Mouse (Mus musculus) CH12.LX (cell line): ENCODE measurements at regions not wholly inside any gene's neighbourhood (a gene's known extent, or its start where the extent isn't known, plus 50 kb on each side); places are given as distances from the start of the nearest gene placed in this dataset.

Experiments
- DNase-seq: peaks from one replicate; pipeline ENCODE4 v3.0.0-alpha.2; 2013; ENCODE audit errors: extremely low read depth
- H3K27ac ChIP-seq: 2 replicates; pipeline ENCODE4 v1.5.1; 2012; ENCODE audit warnings: low read depth, mild to moderate bottlenecking, control low read depth, moderate library complexity; ENCODE audit not compliant: insufficient read depth
- H3K27me3 ChIP-seq: replicated peaks from 2 replicates; pipeline ENCODE3; 2012; ENCODE audit warnings: inconsistent platforms
- H3K36me3 ChIP-seq, 2 experiments: replicated peaks in 1 of 2; 2 replicates each; pipeline versions ENCODE3 to v1.6.1; 2012; ENCODE audit warnings: inconsistent platforms in 1 of 2, low read length in 1 of 2, mild to moderate bottlenecking in 1 of 2, mixed read lengths in 1 of 2, moderate library complexity in 1 of 2; ENCODE audit not compliant: control insufficient read depth in 1 of 2, insufficient read depth in 1 of 2
- H3K4me1 ChIP-seq, 2 experiments: 2 replicates each; pipeline ENCODE4 v1.6.1; 2012; ENCODE audit warnings: inconsistent platforms in 1 of 2, moderate library complexity in 1 of 2; ENCODE audit not compliant: insufficient read depth in 2 of 2, control insufficient read depth in 1 of 2
- H3K4me2 ChIP-seq: 2 replicates; pipeline ENCODE4 v1.6.1; 2012; ENCODE audit warnings: low read depth, mild to moderate bottlenecking, control low read depth; ENCODE audit not compliant: poor library complexity, insufficient read depth, severe bottlenecking
- H3K4me3 ChIP-seq, 3 experiments: fragments of 150-350 bp in 1 of 3; sonication (generic) in 1 of 3; replicated peaks in 1 of 3; 2 replicates each; pipeline versions ENCODE3 to v1.5.1; 2011 to 2012; ENCODE audit warnings: low read depth in 2 of 3, low read length in 2 of 3, mild to moderate bottlenecking in 2 of 3, moderate library complexity in 2 of 3, control low read depth in 1 of 3, improper control_type of control experiment in 1 of 3, inconsistent platforms in 1 of 3, mixed read lengths in 1 of 3; ENCODE audit not compliant: poor library complexity in 1 of 3
- H3K79me2 ChIP-seq: replicated peaks from 2 replicates; pipeline ENCODE4 v1.6.1; 2012; ENCODE audit warnings: mild to moderate bottlenecking, moderate library complexity; ENCODE audit not compliant: control insufficient read depth, poor library complexity, insufficient read depth, severe bottlenecking; ENCODE audit errors: extremely low read depth
- H3K9ac ChIP-seq: 2 replicates; pipeline ENCODE4 v1.6.1; 2012; ENCODE audit warnings: low read depth, mild to moderate bottlenecking, control low read depth, moderate library complexity; ENCODE audit not compliant: insufficient read depth
- H3K9me3 ChIP-seq: replicated peaks from 2 replicates; pipeline ENCODE3; 2012; ENCODE audit warnings: low read length, inconsistent platforms, mixed read lengths
- CHD1 ChIP-seq: IDR thresholded peaks from 2 replicates; pipeline ENCODE4 v1.6.1; 2012; ENCODE audit warnings: low read depth, low read length, improper control_type of control experiment, inconsistent platforms
- GABPA ChIP-seq: IDR thresholded peaks from 2 replicates; pipeline ENCODE4 v1.6.1; 2012; ENCODE audit warnings: low read depth, low read length, improper control_type of control experiment, inconsistent platforms; ENCODE audit not compliant: insufficient replicate concordance
- HCFC1 ChIP-seq: IDR thresholded peaks from 2 replicates; pipeline ENCODE4 v1.6.1; 2012; ENCODE audit warnings: low read depth, mild to moderate bottlenecking, inconsistent platforms, low read length, improper control_type of control experiment
- IRF4 ChIP-seq: IDR thresholded peaks from 2 replicates; pipeline ENCODE4 v1.6.1; 2014; ENCODE audit warnings: low read depth, mild to moderate bottlenecking, inconsistent platforms, low read length, improper control_type of control experiment
- JUN ChIP-seq: IDR thresholded peaks from 2 replicates; pipeline ENCODE4 v1.6.1; 2011; ENCODE audit warnings: low read depth, mild to moderate bottlenecking, low read length, improper control_type of control experiment, moderate library complexity; ENCODE audit not compliant: insufficient read depth
- MAFK ChIP-seq: IDR thresholded peaks from 2 replicates; pipeline ENCODE4 v1.6.1; 2011; ENCODE audit warnings: low read length, improper control_type of control experiment; ENCODE audit not compliant: insufficient replicate concordance
- MAX ChIP-seq: IDR thresholded peaks from 2 replicates; pipeline ENCODE4 v1.6.1; 2011; ENCODE audit warnings: low read length, improper control_type of control experiment
- MEF2A ChIP-seq: IDR thresholded peaks from 2 replicates; pipeline ENCODE4 v1.6.1; 2014; ENCODE audit warnings: low read depth, mild to moderate bottlenecking, inconsistent platforms, low read length, improper control_type of control experiment, borderline replicate concordance
- MYC ChIP-seq: IDR thresholded peaks from 2 replicates; pipeline ENCODE4 v1.6.1; 2011; ENCODE audit warnings: low read depth, mild to moderate bottlenecking, improper control_type of control experiment, low read length
- NRF1 ChIP-seq: IDR thresholded peaks from 2 replicates; pipeline ENCODE4 v1.6.1; 2014; ENCODE audit warnings: low read depth, mild to moderate bottlenecking, inconsistent platforms, low read length, improper control_type of control experiment, moderate library complexity
- SMC3 ChIP-seq: IDR thresholded peaks from 2 replicates; pipeline ENCODE4 v1.6.1; 2011; ENCODE audit warnings: low read depth, low read length, improper control_type of control experiment
- UBTF ChIP-seq: IDR thresholded peaks from 2 replicates; pipeline ENCODE4 v1.6.1; 2012; ENCODE audit warnings: low read depth, mild to moderate bottlenecking, inconsistent platforms, low read length, improper control_type of control experiment, moderate library complexity
- ZC3H11A ChIP-seq: IDR thresholded peaks from 2 replicates; pipeline ENCODE4 v1.6.1; 2012; ENCODE audit warnings: low read depth, mild to moderate bottlenecking, inconsistent platforms, low read length, improper control_type of control experiment
- ZKSCAN1 ChIP-seq: IDR thresholded peaks from 2 replicates; pipeline ENCODE4 v1.6.1; 2012; ENCODE audit warnings: low read depth, inconsistent platforms, low read length, improper control_type of control experiment, borderline replicate concordance
- ZMIZ1 ChIP-seq: IDR thresholded peaks from 2 replicates; pipeline ENCODE4 v1.6.1; 2012; ENCODE audit warnings: low read depth, mild to moderate bottlenecking, inconsistent platforms, low read length, improper control_type of control experiment
- dilution Hi-C: fragments of 300-500 bp; cut with MboI; formaldehyde crosslinking; loops from 2 replicates; pipeline ENCODE4 v1.14.3; 2020; ENCODE audit warnings: low sequenced_read_pairs; ENCODE audit not compliant: extremely low pct_unique_long_range_greater_than_20kb, extremely low pct_ligation_motif_present
- in situ Hi-C: fragments of 300-500 bp; cut with MboI; formaldehyde crosslinking; loops from 3 replicates; pipeline ENCODE4 v1.14.3; 2019; ENCODE audit warnings: low sequenced_read_pairs, low pct_ligation_motif_present, low pct_unique_long_range_greater_than_20kb, mixed read lengths

DNA sequence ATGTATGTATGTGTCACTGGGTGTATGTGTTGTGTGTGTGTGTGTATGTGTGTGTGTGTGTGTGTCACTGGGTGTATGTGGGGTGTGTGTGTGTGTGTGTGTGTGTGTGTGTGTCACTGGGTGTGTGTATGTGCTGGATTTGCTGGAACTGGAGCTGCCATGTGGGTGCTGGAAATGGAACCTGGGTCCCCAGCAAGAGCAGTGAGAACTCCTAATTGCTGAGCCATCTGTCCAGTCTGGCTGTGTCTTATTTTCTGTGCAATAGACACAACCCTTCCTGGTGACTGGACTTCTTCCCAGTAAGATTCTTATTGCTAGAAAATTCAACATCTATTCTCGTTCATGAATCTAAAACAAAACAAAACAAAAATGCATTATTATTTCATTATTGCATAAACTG, 119.8 kb upstream of the Foxn2 start:
- Histone ChIP-seq H3K27me3 (no peaks in the 10 kb centered on the region), H3K79me2 (no peaks in the 10 kb centered on the region), H3K36me3 (no peaks in the 10 kb centered on the region), H3K27ac (no peak overlapping the region), H3K9ac (no peak overlapping the region), H3K4me1 (no peaks in the 10 kb centered on the region), H3K4me3 (no peak overlapping the region), H3K9me3 (no peaks in the 10 kb centered on the region), H3K4me2 (no peak overlapping the region)
- DNase-seq: no peak
- in situ Hi-C loops (no loop called here), dilution Hi-C loops (no loop called here)
- no peak for TF ChIP-seq NRF1

DNA sequence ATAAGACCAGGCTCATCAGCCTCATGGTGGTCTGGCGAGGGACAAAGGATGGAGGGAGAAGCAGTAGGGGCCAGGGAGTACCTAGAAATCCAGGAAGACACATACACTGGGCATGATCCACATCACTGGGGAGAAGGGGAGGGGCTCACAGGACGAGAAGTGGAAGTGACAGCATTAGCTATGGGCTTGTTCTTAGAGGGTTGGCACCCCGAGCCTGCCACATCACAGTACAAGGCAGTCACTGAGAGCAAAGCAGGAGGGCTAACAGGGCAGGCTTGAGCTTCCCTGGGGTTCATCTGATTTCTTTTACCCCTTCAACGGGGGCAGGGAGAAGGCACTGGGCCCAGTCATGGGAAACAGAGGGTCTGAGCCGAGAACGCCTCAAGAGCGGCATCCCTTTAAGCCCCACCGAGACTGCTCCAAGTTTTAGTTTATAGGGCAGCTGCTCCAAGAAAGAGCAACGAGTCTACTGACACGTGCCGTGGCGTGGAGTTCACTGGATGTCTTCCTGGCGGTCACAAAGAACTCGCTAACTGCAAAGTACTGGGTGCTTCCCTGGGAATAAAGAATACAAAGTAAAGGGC, 115.1 kb upstream of the Foxn2 start:
- in situ Hi-C loops: no loop called here
- no peaks in the 10 kb centered on the region for H3K36me3 ChIP-seq

DNA sequence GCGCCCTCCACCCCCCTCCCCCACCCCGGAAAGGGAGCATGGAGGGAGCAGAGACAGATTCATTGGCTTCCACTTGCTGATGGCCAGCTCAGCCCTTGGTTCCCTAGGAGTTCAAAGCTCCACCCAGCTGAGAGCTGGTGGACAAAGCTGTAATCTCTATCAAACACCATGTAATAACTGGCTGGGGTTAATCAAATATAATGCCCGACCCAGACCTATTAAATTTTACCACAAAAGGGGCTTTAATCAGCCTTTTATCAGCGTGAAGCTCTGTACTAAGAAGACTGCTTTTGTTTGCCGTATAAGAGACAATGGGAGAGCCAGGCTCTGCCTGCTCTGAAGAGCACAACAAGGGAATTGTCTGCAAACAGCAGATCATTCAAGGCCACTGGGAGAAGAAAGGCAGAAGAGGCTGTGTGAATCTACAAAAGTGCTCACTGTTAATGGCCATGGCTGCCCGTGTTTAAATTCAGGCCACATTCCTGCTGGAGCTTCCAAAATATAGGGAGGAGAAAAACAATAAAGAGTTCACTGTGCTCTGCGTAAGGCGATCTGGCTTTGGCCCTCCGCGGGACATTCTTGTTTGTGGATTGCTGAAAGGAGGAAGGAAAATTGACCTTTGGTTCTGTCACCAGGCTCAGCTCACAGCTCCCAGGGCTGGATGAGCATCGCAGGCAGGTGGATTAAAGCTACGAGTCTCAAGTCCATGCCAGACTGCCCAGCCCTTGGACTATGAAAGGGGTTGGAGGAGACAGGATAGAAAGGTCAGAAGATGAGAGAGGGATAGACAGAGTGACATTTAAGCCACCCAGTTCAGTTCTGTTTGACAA, 114.4 kb upstream of the Foxn2 start:
- dilution Hi-C loops (no loop called here), in situ Hi-C loops (no loop called here)
- H3K79me2 ChIP-seq: no peaks in the 10 kb centered on the region
- TF ChIP-seq ZMIZ1 (no peak), IRF4 (no peak), UBTF (no peak), MEF2A (no peak), NRF1 (no peak), CHD1 (no peak), MAFK (no peak), ZKSCAN1 (no peak), MYC (no peak), GABPA (no peak), ZC3H11A (no peak), HCFC1 (no peak), MAX (no peak)
- no peak overlapping the region for H3K27ac ChIP-seq
- DNase-seq: no peak
- H3K4me2 ChIP-seq: no peak overlapping the region
- H3K36me3 ChIP-seq: no peaks in the 10 kb centered on the region
- peaks cover 0 to 10% of the 10 kb centered on the region in 2 experiments; a peak in 2 of 4 replicates for H3K4me1 ChIP-seq
- no peak overlapping the region for H3K4me3 ChIP-seq
- no peaks in the 10 kb centered on the region for H3K27me3 ChIP-seq
- peaks cover 14% of the 10 kb centered on the region for H3K9me3 ChIP-seq
- H3K9ac ChIP-seq: no peak overlapping the region

More for the DNA sequence above, 115.1 kb upstream of the Foxn2 start:
- H3K27ac ChIP-seq: no peak overlapping the region
- dilution Hi-C loops: no loop called here
- H3K27me3 ChIP-seq: no peaks in the 10 kb centered on the region
- peaks cover 8% of the 10 kb centered on the region for H3K9me3 ChIP-seq
- H3K9ac ChIP-seq: no peak overlapping the region
- H3K4me3 ChIP-seq: no peak overlapping the region
- H3K79me2 ChIP-seq: no peaks in the 10 kb centered on the region
- no peak overlapping the region for H3K4me2 ChIP-seq
- no peak for DNase-seq
- H3K4me1 ChIP-seq: peaks cover 0 to 10% of the 10 kb centered on the region in 2 experiments; a peak in 2 of 4 replicates
- TF ChIP-seq SMC3: no peak
- no peak for TF ChIP-seq JUN
- TF ChIP-seq IRF4: no peak
